Mouse (Mus musculus) heart, embryonic 11.5 days (tissue): ENCODE results near the gene Bach2. TPM values are rescaled to one million over a fixed set of nuclear protein-coding genes. Genes with fewer than 3 reads are reported as not detected.

ENCODE experiments used
- ATAC-seq: fragments of 200-750 bp; cut with Nextera tagmentation; replicated peaks from 2 replicates; pipeline ENCODE4 v1.8.0; 2017; ENCODE audit warnings: moderate library complexity; ENCODE audit not compliant: insufficient number of reproducible peaks, low FRiP score, low TSS enrichment
- H3K27ac ChIP-seq: fragments of 300-500 bp; sonication (generic); 2 replicates; pipeline ENCODE4 v1.5.1; 2014; ENCODE audit warnings: mild to moderate bottlenecking, low read depth, low read length
- H3K27me3 ChIP-seq: fragments of 300-500 bp; sonication (generic); 2 replicates; pipeline ENCODE4 v1.6.1; 2014; ENCODE audit warnings: mild to moderate bottlenecking, low read length, mixed read lengths; ENCODE audit not compliant: control insufficient read depth, insufficient read depth
- H3K36me3 ChIP-seq: fragments of 300-500 bp; sonication (generic); 2 replicates; pipeline ENCODE4 v1.6.1; 2014; ENCODE audit warnings: mild to moderate bottlenecking, low read length, moderate library complexity, mixed read lengths; ENCODE audit not compliant: control insufficient read depth, insufficient read depth
- H3K4me1 ChIP-seq: fragments of 300-500 bp; sonication (generic); 2 replicates; pipeline ENCODE4 v1.6.1; 2014; ENCODE audit warnings: low read length; ENCODE audit not compliant: control insufficient read depth, insufficient read depth
- H3K4me2 ChIP-seq: fragments of 300-500 bp; sonication (generic); 2 replicates; pipeline ENCODE4 v1.6.1; 2014; ENCODE audit warnings: mild to moderate bottlenecking, moderate library complexity
- H3K4me3 ChIP-seq: fragments of 300-500 bp; sonication (generic); 2 replicates; pipeline ENCODE4 v1.5.1; 2014; ENCODE audit warnings: low read depth, low read length
- H3K9ac ChIP-seq: fragments of 300-500 bp; sonication (generic); 2 replicates; pipeline ENCODE4 v1.6.1; 2014; ENCODE audit warnings: mild to moderate bottlenecking, low read depth, low read length, moderate library complexity
- H3K9me3 ChIP-seq: fragments of 300-500 bp; sonication (generic); replicated peaks from 2 replicates; pipeline ENCODE4 v1.6.1; 2016; ENCODE audit warnings: low read length; ENCODE audit not compliant: control insufficient read depth
- WGBS: fragments of 180-500 bp; shearing (Covaris S2); extraction: QIAGEN DNeasy Blood & Tissue Kit; methylation state at CpG from one replicate; pipeline ENCODE4 v1.1.7; 2014; ENCODE audit not compliant: insufficient replicate concordance; 5-methylcytosine and 5-hydroxymethylcytosine counted together
- polyA plus RNA-seq: library from polyadenylated mRNA; unstranded; fragments of >200 nt; fragmentation: Nextera tagmentation; extraction: Ambion mirVana; gene quantifications from 2 replicates; pipeline ENCODE4 v1.2.1, GENCODE M21; 2014

Bach2 gene
- polyA plus RNA-seq, 1 experiment from 2014 or later = 8.0 TPM

DNA sequence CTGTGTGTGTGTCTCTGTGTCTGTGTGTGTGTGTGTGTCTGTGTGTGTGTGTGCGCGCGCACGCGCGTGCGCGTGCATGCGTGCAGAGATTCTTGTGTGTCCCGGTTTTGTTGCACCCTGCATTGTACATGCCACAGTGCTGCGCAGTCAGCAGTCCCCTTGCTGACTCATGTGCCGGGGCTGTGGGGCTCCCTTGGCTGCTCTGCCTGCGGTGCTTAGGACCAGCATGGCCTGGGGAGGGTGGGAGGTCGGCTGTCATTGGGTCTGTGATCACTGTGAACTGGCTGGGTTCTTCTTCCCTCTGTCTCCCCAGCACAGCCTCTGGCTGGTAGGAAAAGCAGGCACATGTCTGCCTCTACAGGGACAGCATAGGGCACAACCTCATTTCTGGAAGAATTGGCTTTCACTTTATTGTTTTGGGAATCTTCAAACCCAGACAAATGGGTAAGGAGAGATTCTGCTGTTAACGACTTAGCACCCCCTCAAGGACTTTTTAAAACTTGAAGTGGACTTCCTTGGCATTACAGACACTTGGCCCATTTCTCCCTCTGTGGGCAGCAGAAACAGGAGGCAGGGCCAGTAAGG is 11.2 kb downstream of the Bach2 start:
- H3K4me1 ChIP-seq = peaks cover 50% of the 10 kb centered on the region
- peak overlapping the region; percentile 21 for H3K4me3 ChIP-seq
- H3K27ac ChIP-seq = peak overlapping the region; percentile 89

DNA sequence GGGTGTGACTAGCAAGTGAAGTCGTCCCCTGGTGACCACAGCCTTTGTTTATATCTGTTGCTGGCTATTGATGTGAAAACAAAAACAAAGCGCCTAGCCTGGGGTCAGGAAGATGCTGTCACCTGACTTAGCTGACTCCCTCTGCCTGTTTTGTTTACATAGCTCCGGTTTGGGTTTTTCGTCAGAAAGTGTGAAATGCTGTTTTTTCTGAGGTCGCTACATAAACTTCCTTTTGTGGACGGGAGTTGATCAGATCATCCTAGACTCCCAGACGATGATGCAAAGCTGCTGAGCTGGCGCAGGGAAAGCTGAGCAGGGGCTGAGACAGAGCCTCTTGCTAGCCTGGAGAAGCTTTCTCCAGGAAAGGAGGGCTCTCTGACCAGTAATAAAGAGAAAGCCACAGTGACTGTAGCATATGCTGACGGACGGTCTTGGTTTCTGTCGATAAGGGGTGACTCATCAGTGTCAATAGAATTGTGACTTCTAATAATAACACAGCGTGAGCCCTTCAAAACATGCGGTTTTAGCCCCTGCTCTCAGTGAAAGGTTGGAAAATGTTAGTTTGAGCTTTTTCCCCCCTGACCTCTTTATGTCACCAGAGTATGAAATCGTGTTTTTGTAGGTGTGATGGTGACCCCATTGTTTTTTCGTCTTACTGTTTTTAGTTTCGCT is 11.9 kb downstream of the Bach2 start:
- peak; percentile 43 for ATAC-seq
- 6% methylated on average over 16 of the region's 16 CpGs for WGBS
- no peaks in the 10 kb centered on the region for H3K9me3 ChIP-seq
- H3K27ac ChIP-seq = peak overlapping the region; percentile 89
- peaks cover 50% of the 10 kb centered on the region for H3K4me1 ChIP-seq
- peak overlapping the region; percentile 62 for H3K9ac ChIP-seq
- peak overlapping the region; percentile 61 for H3K4me2 ChIP-seq
- no peaks in the 10 kb centered on the region for H3K27me3 ChIP-seq
- H3K36me3 ChIP-seq = no peaks in the 10 kb centered on the region
- H3K4me3 ChIP-seq = peak overlapping the region; percentile 21

More for the DNA sequence above, 11.2 kb downstream of the Bach2 start:
- H3K36me3 ChIP-seq = no peaks in the 10 kb centered on the region
- H3K9ac ChIP-seq = peak overlapping the region; percentile 62
- H3K9me3 ChIP-seq = no peaks in the 10 kb centered on the region
- no peaks in the 10 kb centered on the region for H3K27me3 ChIP-seq
- H3K4me2 ChIP-seq = peak overlapping the region; percentile 61
- no peak for ATAC-seq
- 63% methylated on average over 15 of the region's 15 CpGs for WGBS

DNA sequence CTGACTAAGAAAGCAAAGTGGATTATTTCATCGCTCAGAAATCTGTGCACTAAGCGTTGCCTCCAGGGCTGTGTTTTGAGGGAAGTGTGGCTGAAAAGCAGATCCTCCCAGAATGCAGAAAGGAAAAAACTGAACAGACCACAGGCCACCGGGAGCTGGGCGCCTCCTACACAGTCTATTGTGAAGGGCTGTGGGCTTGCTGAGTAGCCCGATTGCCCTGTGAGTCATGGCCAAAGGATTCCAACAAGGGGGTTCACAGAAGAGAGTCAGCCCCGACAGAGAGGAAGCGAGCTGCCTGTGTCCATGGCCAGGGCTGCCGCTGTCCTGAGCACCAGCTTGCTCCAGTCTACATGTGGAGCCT is 12.4 kb downstream of the Bach2 start:
- Histone ChIP-seq H3K27ac (peak overlapping the region; percentile 89), H3K9ac (peak overlapping the region; percentile 62), H3K4me1 (peaks cover 48% of the 10 kb centered on the region), H3K36me3 (no peaks in the 10 kb centered on the region), H3K4me3 (peak overlapping the region; percentile 21), H3K9me3 (no peaks in the 10 kb centered on the region), H3K27me3 (no peaks in the 10 kb centered on the region), H3K4me2 (peak overlapping the region; percentile 61)
- WGBS = 7% methylated on average over 8 of the region's 8 CpGs
- ATAC-seq = peak; percentile 74

- ATAC-seq = no peak
- WGBS = 70% methylated on average over 15 of the region's 15 CpGs
- no peak overlapping the region for H3K4me3 ChIP-seq
- no peak overlapping the region for H3K27ac ChIP-seq
- H3K9me3 ChIP-seq = no peaks in the 10 kb centered on the region
- no peak overlapping the region for H3K9ac ChIP-seq
- H3K4me1 ChIP-seq = peaks cover 39% of the 10 kb centered on the region
- no peaks in the 10 kb centered on the region for H3K27me3 ChIP-seq
- H3K36me3 ChIP-seq = no peaks in the 10 kb centered on the region
- H3K4me2 ChIP-seq = no peak overlapping the region
These were observed 13.5 kb downstream of the Bach2 start for GRCm38 (mm10) chr4:32251946-32252672.

GRCm38 (mm10) chr4:32257686-32258085 is 19.1 kb downstream of the Bach2 start:
- no peak overlapping the region for H3K9ac ChIP-seq
- no peak overlapping the region for H3K4me2 ChIP-seq
- ATAC-seq = no peak
- H3K27me3 ChIP-seq = no peaks in the 10 kb centered on the region
- 47% methylated on average over 12 of the region's 12 CpGs for WGBS
- no peaks in the 10 kb centered on the region; the same call in 1 of the 2 replicates for H3K36me3 ChIP-seq
- H3K4me1 ChIP-seq = peaks cover 9% of the 10 kb centered on the region
- H3K27ac ChIP-seq = no peak overlapping the region
- no peak overlapping the region for H3K4me3 ChIP-seq
- H3K9me3 ChIP-seq = no peaks in the 10 kb centered on the region

DNA sequence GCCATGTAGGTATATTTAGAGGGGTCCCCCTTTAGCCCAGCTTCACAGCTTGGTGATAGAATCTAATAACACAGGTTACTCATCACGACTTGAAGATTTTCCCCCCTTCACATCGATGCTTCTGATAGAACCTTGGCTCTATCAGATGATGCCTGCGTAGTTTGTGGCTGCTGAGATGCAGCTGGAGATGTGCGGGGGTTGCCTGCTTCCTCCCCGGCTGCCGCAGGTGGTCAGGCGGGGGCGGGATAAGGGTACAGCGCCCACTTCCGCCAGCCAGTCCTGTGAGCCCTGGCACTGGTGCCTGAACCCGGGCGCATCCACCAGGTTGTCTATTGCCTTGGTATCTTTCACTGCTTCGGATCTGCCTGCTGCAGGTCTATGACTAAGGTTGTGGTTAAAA is 19.5 kb downstream of the Bach2 start:
- 81% methylated on average over 13 of the region's 13 CpGs for WGBS
- Histone ChIP-seq H3K4me1 (peaks cover 9% of the 10 kb centered on the region), H3K9me3 (no peaks in the 10 kb centered on the region), H3K27me3 (no peaks in the 10 kb centered on the region), H3K36me3 (no peaks in the 10 kb centered on the region; the same call in 1 of the 2 replicates), H3K27ac (no peak overlapping the region), H3K4me2 (no peak overlapping the region), H3K4me3 (no peak overlapping the region), H3K9ac (no peak overlapping the region)
- ATAC-seq = no peak

GRCm38 (mm10) chr4:32258596-32258995 is 20.0 kb downstream of the Bach2 start:
- H3K9me3 ChIP-seq = no peaks in the 10 kb centered on the region
- no peak overlapping the region for H3K4me3 ChIP-seq
- H3K27ac ChIP-seq = no peak overlapping the region
- H3K9ac ChIP-seq = no peak overlapping the region
- H3K4me2 ChIP-seq = no peak overlapping the region
- no peaks in the 10 kb centered on the region; the same call in 1 of the 2 replicates for H3K36me3 ChIP-seq
- no peak for ATAC-seq
- peaks cover 12% of the 10 kb centered on the region for H3K4me1 ChIP-seq
- no peaks in the 10 kb centered on the region for H3K27me3 ChIP-seq
- 88% methylated on average over 7 of the region's 7 CpGs for WGBS

GRCm38 (mm10) chr4:32260909-32261308 is 22.3 kb downstream of the Bach2 start:
- H3K36me3 ChIP-seq = no peaks in the 10 kb centered on the region; the same call in 1 of the 2 replicates
- ATAC-seq = no peak
- H3K27me3 ChIP-seq = no peaks in the 10 kb centered on the region
- no peak overlapping the region for H3K4me2 ChIP-seq
- no peaks in the 10 kb centered on the region for H3K9me3 ChIP-seq
- no peak overlapping the region for H3K27ac ChIP-seq
- 73% methylated on average over 4 of the region's 4 CpGs for WGBS
- H3K4me3 ChIP-seq = no peak overlapping the region
- H3K4me1 ChIP-seq = peaks cover 32% of the 10 kb centered on the region
- H3K9ac ChIP-seq = no peak overlapping the region
